ENCODE assay signal across 28 mouse cellular contexts in genomic region chr6:87468372-87468771, GRCm38 (mm10). TPM values are rescaled to one million over a fixed set of nuclear protein-coding genes. Genes with fewer than 3 reads are reported as not detected.
DNase-seq lines count a peak whose midpoint lies in the region; ATAC-seq and TF ChIP-seq lines count a peak whose summit lies in the region.
"Had no signal": no experiment of that assay in that cellular context is flagged by ENCODE, and none has a peak within 500 bp of the region (broad histone marks: within the 10 kb centered on the region; RNA-seq: fewer than 3 reads in every experiment).

No protein-coding gene starts in this region.

- no peak for TF ChIP-seq EP300 in heart, adult 2 months (IDR thresholded peaks at IDR 0.05; ENCODE audit: insufficient read depth, low read depth, low read length)

- no peak for ATAC-seq in lung, embryonic 14.5 days (ENCODE audit: insufficient read depth)
- ATAC-seq: forebrain, embryonic 16.5 days; hindbrain, embryonic 16.5 days; intestine, embryonic 16.5 days; midbrain, embryonic 13.5 days had no signal

- H3K79me2 ChIP-seq in heart, adult 2 months (replicated peaks; ENCODE audit: control insufficient read depth, insufficient read depth, low read length) = no peaks in the 10 kb centered on the region

- TF ChIP-seq CTCF in heart, adult 2 months (IDR thresholded peaks at IDR 0.05) = no peak
- TF ChIP-seq CTCF in lung, embryonic 14.5 days (IDR thresholded peaks at IDR 0.05; ENCODE audit: low read depth) = no peak

- H3K4me1 ChIP-seq in heart, adult 2 months (ENCODE audit: control insufficient read depth, insufficient read depth, low read length) = no peaks in the 10 kb centered on the region
- no peaks in the 10 kb centered on the region for H3K4me1 ChIP-seq in lung, embryonic 14.5 days (ENCODE audit: insufficient read depth)

- H3K27me3 ChIP-seq in heart, adult 2 months (ENCODE audit: control insufficient read depth, insufficient read depth, low read length) = no peaks in the 10 kb centered on the region
- no peaks in the 10 kb centered on the region for H3K27me3 ChIP-seq in lung, embryonic 14.5 days (ENCODE audit: insufficient read depth, low read length)
- H3K27me3 ChIP-seq: embryonic facial prominence, embryonic 13.5 days; limb, embryonic 13.5 days; liver, embryonic 15.5 days had no signal

- peak; percentile 22 to 44 for DNase-seq in heart, adult 18-20 months
- no peak for DNase-seq in heart, adult 2 months
- DNase-seq in testis, postnatal 10 days (ENCODE audit: low spot score) = peak; percentile 49
- DNase-seq in testis, postnatal 14 days (ENCODE audit: low spot score) = no peak
- peak; percentile 67 for DNase-seq in lung, embryonic 14.5 days
- DNase-seq in skeletal muscle tissue, adult 2 months (ENCODE audit: low read depth, low spot score) = peak; percentile 10
- DNase-seq in spleen, postnatal 4 days (ENCODE audit: low spot score in 2 of 2) = no peak
- no peak for DNase-seq in right cerebral cortex, postnatal 4 days
- DNase-seq: adrenal gland, postnatal 14 days; cerebellum, postnatal 10 days; right cerebral cortex, postnatal 25 days; thymus, postnatal 25 days had no signal

- 37% methylated on average over 10 of the region's 10 CpGs for WGBS in heart, adult 2 months
- WGBS in lung, embryonic 14.5 days = 55% methylated on average over 10 of the region's 10 CpGs

- no peaks in the 10 kb centered on the region for H3K9me3 ChIP-seq in lung, embryonic 14.5 days (ENCODE audit: low read depth, low read length)
- H3K9me3 ChIP-seq: embryonic facial prominence, embryonic 13.5 days; limb, embryonic 13.5 days; liver, embryonic 15.5 days; midbrain, embryonic 13.5 days had no signal

- no peak overlapping the region for H3K9ac ChIP-seq in heart, adult 2 months (ENCODE audit: low read depth, low read length)
- H3K9ac ChIP-seq in lung, embryonic 14.5 days = no peak overlapping the region
- H3K9ac ChIP-seq: embryonic facial prominence, embryonic 13.5 days; limb, embryonic 13.5 days; liver, embryonic 15.5 days; midbrain, embryonic 13.5 days had no signal

- no peak overlapping the region for H3K4me3 ChIP-seq in heart, adult 2 months
- no peak overlapping the region for H3K4me3 ChIP-seq in lung, embryonic 14.5 days (ENCODE audit: low read depth, low read length)
- H3K4me3 ChIP-seq: embryonic facial prominence, embryonic 13.5 days; limb, embryonic 13.5 days; liver, embryonic 15.5 days; midbrain, embryonic 13.5 days; myocyte had no signal

- no peaks in the 10 kb centered on the region for H3K36me3 ChIP-seq in heart, adult 2 months (ENCODE audit: control insufficient read depth, insufficient read depth, low read length)
- no peaks in the 10 kb centered on the region for H3K36me3 ChIP-seq in lung, embryonic 14.5 days (ENCODE audit: insufficient read depth)
- H3K36me3 ChIP-seq: embryonic facial prominence, embryonic 13.5 days; limb, embryonic 13.5 days; liver, embryonic 15.5 days; midbrain, embryonic 13.5 days had no signal

- no peak overlapping the region for H3K27ac ChIP-seq in heart, adult 2 months
- H3K27ac ChIP-seq in lung, embryonic 14.5 days (ENCODE audit: low read depth) = no peak overlapping the region
- H3K27ac ChIP-seq: embryonic facial prominence, embryonic 13.5 days; limb, embryonic 13.5 days; liver, embryonic 15.5 days; midbrain, embryonic 13.5 days had no signal

- no peak overlapping the region for H3K4me2 ChIP-seq in lung, embryonic 14.5 days
- H3K4me2 ChIP-seq: embryonic facial prominence, embryonic 13.5 days; heart, embryonic 11.5 days; limb, embryonic 13.5 days; liver, embryonic 15.5 days; midbrain, embryonic 13.5 days had no signal

- intact Hi-C loops in heart, adult 2 months (cut with DNase I) = no loop called here

- TF ChIP-seq POLR2A in heart, adult 2 months (IDR thresholded peaks at IDR 0.05; ENCODE audit: insufficient read depth, low read depth, low read length) = no peak

RNA-seq across cellular contexts. Expression of gene Bmp10, which starts 39.6 kb away (rescaled TPM):
- 10 to 100 TPM; 33.7 to 46.0 TPM for total RNA-seq in heart, adult 18-20 months (2021)
- total RNA-seq in heart, adult 2 months (2021) = 10 to 100 TPM; 51.0 to 60.1 TPM
- 53.8 and 106 TPM in 2 replicates for polyA plus RNA-seq in heart, adult 2 months (2012; rRNA removed)
- not detected in 2 replicates for polyA plus RNA-seq in lung, embryonic 14.5 days (2014; fragmentation: Nextera tagmentation; extraction: Ambion mirVana)
- total RNA-seq: hematopoietic stem cell, adult 5-6 weeks; megakaryocyte progenitor cell, adult 5-6 weeks had no signal
- polyA plus RNA-seq: brain, embryonic 14.5 days; C2C12; embryonic facial prominence, embryonic 13.5 days; forebrain, embryonic 16.5 days; hindbrain, embryonic 16.5 days; intestine, embryonic 16.5 days; kidney, embryonic 14.5 days; large intestine, adult 2 months; limb, embryonic 13.5 days; midbrain, embryonic 13.5 days; myocyte; neural tube, embryonic 14.5 days had no signal

Comparison
In these comparisons a context has a peak if more than half of its experiments do, and no peak if none do; other contexts are left out.
1. DNase-seq: peak in heart, adult 18-20 months (2 of 2), testis, postnatal 10 days (single experiment), lung, embryonic 14.5 days (single experiment) and skeletal muscle tissue, adult 2 months (single experiment); none in heart, adult 2 months (0 of 2), testis, postnatal 14 days (single experiment), spleen, postnatal 4 days (0 of 2) and right cerebral cortex, postnatal 4 days (single experiment).